Mouse (Mus musculus) midbrain, embryonic 10.5 days (tissue): ENCODE data around the gene Rps4x. TPM values are rescaled to one million over a fixed set of nuclear protein-coding genes. Genes with fewer than 3 reads are reported as not detected.

Experiments
- DNase-seq: peaks from one replicate; pipeline ENCODE4 v3.0.0-alpha.2; 2017; ENCODE audit warnings: low spot score
- H3K27ac ChIP-seq: fragments of 300-500 bp; sonication (generic); replicated peaks from 2 replicates; pipeline ENCODE4 v1.5.1; 2016; ENCODE audit warnings: mild to moderate bottlenecking
- H3K27me3 ChIP-seq: fragments of 300-500 bp; sonication (generic); 2 replicates; pipeline ENCODE4 v1.6.1; 2016; ENCODE audit warnings: low read depth, mild to moderate bottlenecking; ENCODE audit not compliant: poor library complexity, severe bottlenecking
- H3K36me3 ChIP-seq: fragments of 300-500 bp; sonication (generic); 2 replicates; pipeline ENCODE4 v1.6.1; 2016; ENCODE audit warnings: mild to moderate bottlenecking, moderate library complexity
- H3K4me1 ChIP-seq: fragments of 300-500 bp; sonication (generic); 2 replicates; pipeline ENCODE4 v1.6.1; 2016
- H3K4me3 ChIP-seq: fragments of 300-500 bp; sonication (generic); 2 replicates; pipeline ENCODE4 v1.5.1; 2016; ENCODE audit warnings: mild to moderate bottlenecking, moderate library complexity
- H3K9me3 ChIP-seq: fragments of 300-500 bp; sonication (generic); replicated peaks from 2 replicates; pipeline ENCODE4 v1.6.1; 2016; ENCODE audit warnings: mild to moderate bottlenecking
- WGBS: fragments of 180-500 bp; shearing (Covaris S2); methylation state at CpG from one replicate; pipeline ENCODE4 v1.1.7; 2016; 5-methylcytosine and 5-hydroxymethylcytosine counted together
- polyA plus RNA-seq: library from polyadenylated mRNA; unstranded; fragments of >200 nt; fragmentation: Nextera tagmentation; extraction: Ambion mirVana; gene quantifications from 2 replicates; pipeline ENCODE4 v1.2.1, GENCODE M21; 2016

Gene Rps4x
- polyA plus RNA-seq, 1 experiment from 2014 or later = 680 TPM

DNA sequence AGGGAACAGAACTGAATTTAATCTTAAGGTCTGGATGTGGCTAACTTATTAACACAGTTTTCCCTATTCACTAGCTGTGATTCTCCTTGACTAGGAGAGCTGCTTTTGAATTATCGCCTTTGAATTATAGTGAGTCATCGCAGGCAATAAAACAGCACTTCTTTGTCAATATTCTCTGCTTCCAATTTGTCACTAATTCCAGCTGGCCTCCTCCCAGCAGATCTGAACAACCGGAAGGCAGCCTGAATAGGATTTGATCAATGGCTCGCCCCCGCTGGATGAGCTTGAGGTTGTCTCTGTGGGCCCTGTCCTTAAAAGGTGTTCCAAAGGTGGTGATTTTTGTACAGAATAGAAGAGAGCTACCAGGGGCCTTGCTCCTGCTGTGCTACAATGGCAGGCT, 22.7 kb downstream of the Rps4x start:
- WGBS = 45% methylated on average over 5 of the region's 5 CpGs
- no peaks in the 10 kb centered on the region for H3K36me3 ChIP-seq
- H3K27ac ChIP-seq = peak overlapping the region; percentile 76
- DNase-seq = no peak
- H3K4me1 ChIP-seq = peaks cover 13% of the 10 kb centered on the region
- H3K27me3 ChIP-seq = peaks cover 54% of the 10 kb centered on the region
- no peak overlapping the region for H3K4me3 ChIP-seq
- H3K9me3 ChIP-seq = no peaks in the 10 kb centered on the region

DNA sequence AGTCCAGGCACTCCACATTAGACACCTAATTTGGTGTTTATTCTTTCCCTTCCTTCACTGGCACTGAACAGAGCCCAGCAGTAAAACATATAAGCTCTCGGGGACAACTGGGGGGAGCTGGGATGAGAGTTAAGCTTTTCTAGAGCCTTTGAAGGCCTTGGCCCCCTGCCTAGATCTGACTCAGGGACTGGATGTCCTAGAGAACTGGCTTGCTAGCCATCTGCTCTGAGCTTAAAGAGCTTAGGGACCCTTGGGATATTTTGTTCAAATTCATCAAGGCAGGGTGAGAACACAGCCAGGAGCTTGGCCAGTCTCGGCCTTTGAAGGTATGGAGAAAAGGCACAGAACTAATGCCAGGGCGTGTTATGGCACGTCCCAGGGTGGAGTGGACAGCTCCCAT, 25.7 kb downstream of the Rps4x start:
- Histone ChIP-seq H3K4me3 (no peak overlapping the region), H3K9me3 (no peaks in the 10 kb centered on the region), H3K36me3 (no peaks in the 10 kb centered on the region), H3K27me3 (peaks cover 26% of the 10 kb centered on the region), H3K27ac (no peak overlapping the region), H3K4me1 (peaks cover 13% of the 10 kb centered on the region)
- WGBS = 71% methylated on average over 4 of the region's 4 CpGs
- DNase-seq = no peak

DNA sequence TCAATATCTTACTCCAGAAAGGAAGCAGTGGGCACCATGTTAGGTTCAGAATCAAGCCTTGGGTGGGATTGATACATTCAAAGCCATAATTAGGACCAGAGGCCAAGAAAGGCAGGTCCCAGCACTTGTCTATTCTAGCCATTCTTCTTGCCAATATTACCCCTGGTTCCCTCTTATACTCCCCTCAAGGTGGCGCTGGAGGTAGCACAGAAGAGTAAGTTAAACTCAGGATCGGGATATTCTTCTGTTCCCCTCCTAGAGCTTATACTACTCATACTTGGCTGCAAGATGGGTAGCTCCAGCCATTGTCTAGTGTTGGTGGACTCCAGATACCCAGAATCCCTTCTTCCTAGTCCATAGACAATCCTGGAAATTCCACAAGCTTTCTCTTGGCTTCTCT, 26.1 kb downstream of the Rps4x start:
- H3K36me3 ChIP-seq = no peaks in the 10 kb centered on the region
- no peak overlapping the region for H3K27ac ChIP-seq
- DNase-seq = no peak
- WGBS = 46% methylated on average over 2 of the region's 2 CpGs
- H3K9me3 ChIP-seq = no peaks in the 10 kb centered on the region
- no peak overlapping the region for H3K4me3 ChIP-seq
- H3K27me3 ChIP-seq = peaks cover 23% of the 10 kb centered on the region
- peaks cover 13% of the 10 kb centered on the region for H3K4me1 ChIP-seq

DNA sequence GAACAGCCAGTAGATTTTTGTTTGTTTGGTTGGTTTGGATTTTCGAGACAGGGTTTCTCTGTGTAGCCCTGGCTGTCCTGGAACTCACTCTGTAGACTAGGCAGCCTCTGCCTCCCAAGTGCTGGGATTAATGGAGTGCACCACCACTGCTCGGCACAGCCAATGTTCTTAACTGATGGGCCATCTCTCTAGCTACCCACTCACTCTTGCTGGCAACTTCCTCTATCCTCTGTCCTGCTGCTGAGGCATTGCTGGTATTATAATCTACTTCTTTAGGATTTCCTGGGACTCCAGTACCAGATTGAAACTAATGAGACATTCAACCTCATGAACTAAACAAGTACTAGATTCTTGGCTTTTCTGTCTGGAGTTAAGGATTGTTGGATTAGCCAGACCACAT, 28.7 kb downstream of the Rps4x start:
- no peaks in the 10 kb centered on the region for H3K36me3 ChIP-seq
- no peak for DNase-seq
- peaks cover 14% of the 10 kb centered on the region for H3K27me3 ChIP-seq
- WGBS = 82% methylated on average over 2 of the region's 2 CpGs
- no peak overlapping the region for H3K4me3 ChIP-seq
- no peaks in the 10 kb centered on the region for H3K9me3 ChIP-seq
- H3K4me1 ChIP-seq = peaks cover 3% of the 10 kb centered on the region; the same call in 1 of the 2 replicates
- no peak overlapping the region for H3K27ac ChIP-seq

DNA sequence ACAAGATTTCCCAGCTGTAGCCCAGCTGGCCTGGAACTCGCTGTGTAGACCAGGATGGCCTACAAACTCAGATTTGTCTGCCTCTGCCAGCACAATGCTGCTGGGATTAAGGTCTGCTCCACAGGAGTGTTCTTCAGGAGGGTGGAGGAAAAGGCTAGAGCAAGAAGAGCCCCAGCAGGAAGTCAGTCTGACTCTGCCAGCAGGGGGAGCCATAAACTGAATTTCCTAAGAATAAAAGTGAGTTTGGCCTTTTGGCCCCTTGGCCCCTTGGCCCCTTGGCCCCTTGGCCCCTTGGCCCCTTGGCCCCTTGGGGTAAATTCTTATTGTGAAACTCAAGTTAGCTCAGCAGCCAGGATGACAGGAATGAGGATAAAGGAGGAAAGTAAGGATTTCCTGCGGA, 29.4 kb downstream of the Rps4x start:
- 50% methylated on average over 2 of the region's 2 CpGs for WGBS
- Histone ChIP-seq H3K36me3 (no peaks in the 10 kb centered on the region), H3K27ac (no peak overlapping the region), H3K4me1 (peaks cover 3% of the 10 kb centered on the region; the same call in 1 of the 2 replicates), H3K9me3 (no peaks in the 10 kb centered on the region), H3K4me3 (no peak overlapping the region), H3K27me3 (peaks cover 8% of the 10 kb centered on the region; the same call in 1 of the 2 replicates)
- DNase-seq = peak; percentile 15

DNA sequence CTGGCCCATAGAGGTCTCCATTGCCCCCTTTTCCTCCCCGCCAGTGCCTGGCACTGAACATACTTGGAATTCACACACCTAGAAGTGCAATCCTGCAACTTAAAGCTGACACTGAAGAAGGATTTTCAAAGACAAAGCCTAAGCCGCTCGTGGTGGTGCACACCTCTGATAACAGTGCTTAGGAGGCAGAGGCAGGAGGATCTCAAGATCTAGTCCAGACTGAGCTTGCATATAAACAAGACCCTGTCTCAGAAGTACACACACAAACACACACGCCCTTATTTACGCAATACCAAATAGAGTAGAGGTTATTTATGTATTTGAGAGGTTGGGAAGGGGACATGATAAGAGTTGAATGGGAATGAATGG, 31.8 kb downstream of the Rps4x start:
- peak overlapping the region; percentile 85 for H3K27ac ChIP-seq
- H3K27me3 ChIP-seq = peaks cover 8% of the 10 kb centered on the region; the same call in 1 of the 2 replicates
- H3K4me3 ChIP-seq = peak overlapping the region; percentile 62
- 55% methylated on average over 5 of the region's 5 CpGs for WGBS
- DNase-seq = no peak
- H3K9me3 ChIP-seq = 0 out of 2 replicates have a peak, but pooled peaks cover 3% of the 10 kb centered on the region
- peaks cover 19% of the 10 kb centered on the region for H3K36me3 ChIP-seq
- peaks cover 3% of the 10 kb centered on the region; the same call in 1 of the 2 replicates for H3K4me1 ChIP-seq

DNA sequence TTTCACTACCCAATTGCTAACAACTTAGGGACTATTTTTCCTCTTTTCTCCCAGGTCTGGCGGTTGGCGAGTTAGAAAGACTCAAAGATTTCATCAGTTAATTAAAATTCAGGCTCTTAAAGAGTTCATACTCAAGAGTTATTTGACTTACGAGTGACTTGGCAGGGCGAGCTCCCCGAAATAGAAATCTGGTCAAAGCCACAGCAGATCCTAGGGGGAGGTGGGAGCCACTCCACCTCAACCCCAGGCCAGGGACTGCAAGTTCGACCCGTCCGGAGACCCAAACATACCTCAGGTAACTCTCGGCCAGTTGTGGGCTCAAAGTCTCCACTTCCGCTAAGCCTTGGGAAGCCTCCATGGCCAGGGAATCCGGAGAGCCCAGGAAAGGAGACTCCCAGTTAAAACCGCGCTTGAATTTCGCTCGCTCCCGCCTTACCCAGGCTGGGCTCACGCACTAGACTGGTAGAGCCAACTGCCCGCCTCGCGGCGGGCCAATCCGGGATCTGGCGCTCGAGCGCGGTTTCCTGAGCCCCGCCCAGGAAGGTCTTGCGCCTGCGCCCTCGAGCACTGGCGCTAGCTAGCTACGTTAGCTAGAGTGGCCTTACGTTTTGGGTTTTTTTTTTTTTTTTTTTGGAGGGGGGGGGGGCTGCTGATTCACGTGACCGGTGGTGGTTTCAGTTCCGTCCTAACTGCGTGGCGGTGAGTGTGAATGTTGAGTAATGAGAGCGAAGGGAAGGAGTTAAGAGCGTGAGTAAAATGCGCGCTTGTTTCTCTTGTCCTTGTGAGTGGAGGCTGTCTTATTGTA, 32.4 kb downstream of the Rps4x start, which contains the start of gene Ercc6l:
TSS of gene Ercc6l (minus strand) at position 474 of the 805 bp plus-strand sequence.
- DNase-seq = peak; percentile 88
- Histone ChIP-seq H3K36me3 (peaks cover 23% of the 10 kb centered on the region), H3K27ac (peak within 1 kb of the TSS; percentile 85), H3K4me1 (peaks cover 3% of the 10 kb centered on the region; the same call in 1 of the 2 replicates), H3K27me3 (peaks cover 8% of the 10 kb centered on the region; the same call in 1 of the 2 replicates), H3K4me3 (peak within 1 kb of the TSS; percentile 62), H3K9me3 (peaks cover 3% of the 10 kb centered on the region; the same call in 1 of the 2 replicates)
- WGBS = 15% methylated on average over 42 of the region's 42 CpGs

DNA sequence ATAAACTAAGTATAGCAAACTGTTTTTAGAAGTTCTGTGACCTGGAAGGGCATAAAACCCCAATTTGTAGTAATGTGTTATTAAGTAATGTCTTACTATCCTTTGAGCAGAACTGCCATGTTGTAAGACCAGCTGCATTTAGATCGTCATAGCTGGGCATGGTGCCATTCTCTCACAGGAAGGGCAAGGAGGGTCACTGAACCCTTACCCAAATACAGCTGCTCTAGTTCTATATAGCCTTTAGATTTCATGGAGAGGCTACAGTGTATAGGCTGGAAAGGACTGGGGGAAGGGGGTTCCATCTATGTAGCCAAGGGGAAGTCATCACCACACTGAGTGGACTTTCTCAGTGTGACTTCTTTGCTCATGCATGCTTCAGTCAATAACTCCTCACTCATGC, 48.0 kb downstream of the Rps4x start:
- H3K27ac ChIP-seq = no peak overlapping the region
- WGBS = 86% methylated on average over 1 of the region's 1 CpGs
- H3K4me3 ChIP-seq = no peak overlapping the region
- no peak for DNase-seq
- peaks cover 67% of the 10 kb centered on the region for H3K27me3 ChIP-seq
- no peaks in the 10 kb centered on the region for H3K4me1 ChIP-seq
- H3K36me3 ChIP-seq = peaks cover 48% of the 10 kb centered on the region
- H3K9me3 ChIP-seq = no peaks in the 10 kb centered on the region

Other genes with a start within 250 kb of the Rps4x start
- gene Rtl5, start 118.1 kb downstream of the Rps4x start, polyA plus RNA-seq = 4.0 and 4.8 TPM in 2 replicates
- gene Pin4, start 69.9 kb downstream of the Rps4x start, polyA plus RNA-seq = 67.8 and 70.2 TPM in 2 replicates
- 21.2 and 22.9 TPM in 2 replicates for gene Ercc6l, start 32.3 kb downstream of the Rps4x start, polyA plus RNA-seq
- gene Cited1, start 62.8 kb upstream of the Rps4x start, polyA plus RNA-seq = 9.4 and 12.5 TPM in 2 replicates